Mouse (Mus musculus): ENCODE data around the gene Me3. TPM values are rescaled to one million over a fixed set of nuclear protein-coding genes. Genes with fewer than 3 reads are reported as not detected.
"Not testable (repeated sequence)": the region's sequence is repeated elsewhere in the genome, so short reads cannot be mapped to it uniquely, and the experiment has no call there.

Me3 gene
- total RNA-seq, 1 experiment from 2014 or later: 36.0 TPM

DNA sequence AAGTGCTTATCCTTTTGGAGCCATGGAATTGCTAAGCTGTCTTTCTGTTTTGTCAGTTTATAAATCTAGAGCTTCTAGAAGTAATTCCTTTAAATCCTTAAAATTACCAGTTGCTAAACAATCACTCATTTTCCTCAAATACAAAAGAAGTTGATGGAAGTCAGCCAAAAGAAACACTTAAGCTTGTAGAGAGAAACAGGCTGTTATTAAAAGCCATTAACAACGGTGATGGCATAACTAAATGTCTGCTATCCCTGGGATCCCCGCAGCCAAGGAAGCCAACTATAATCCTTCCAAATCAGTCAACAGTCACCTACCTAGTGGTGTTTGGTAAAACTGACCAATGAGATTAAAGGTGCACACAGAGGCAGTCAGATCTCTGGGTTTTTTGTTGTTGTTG lies 98.3 kb downstream of the Me3 start:
- DNase-seq: no peak

DNA sequence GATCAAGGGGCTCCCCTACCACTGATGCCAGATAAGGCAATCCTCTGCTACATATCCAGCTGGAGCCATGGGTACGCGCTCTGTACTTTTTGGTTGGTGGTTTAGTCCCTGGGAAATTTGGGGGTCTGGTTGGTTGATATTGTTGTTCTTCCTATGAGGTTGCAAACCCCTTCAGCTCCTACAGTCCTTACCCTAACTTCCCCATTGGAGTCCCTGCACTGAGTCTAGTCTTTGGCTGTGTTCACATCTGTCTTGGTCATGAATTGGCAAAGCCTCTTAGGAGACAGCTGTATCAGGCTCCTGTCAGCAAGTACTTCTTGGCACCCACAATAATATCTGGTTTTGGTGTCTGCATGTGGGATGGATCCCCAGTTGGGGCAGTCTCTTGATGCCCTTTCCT lies 98.9 kb downstream of the Me3 start:
- not testable (repeated sequence) for DNase-seq

- peak; percentile 54 for DNase-seq
Observed at GRCm38 (mm10) chr7:89748415-89748814, 116.2 kb downstream of the Me3 start.

GRCm38 (mm10) chr7:89749183-89749582 lies 117.0 kb downstream of the Me3 start:
- DNase-seq: no peak

GRCm38 (mm10) chr7:89766678-89767508 lies 134.7 kb downstream of the Me3 start:
- DNase-seq: no peak

GRCm38 (mm10) chr7:89769106-89769896 lies 137.1 kb downstream of the Me3 start:
- DNase-seq: no peak

DNA sequence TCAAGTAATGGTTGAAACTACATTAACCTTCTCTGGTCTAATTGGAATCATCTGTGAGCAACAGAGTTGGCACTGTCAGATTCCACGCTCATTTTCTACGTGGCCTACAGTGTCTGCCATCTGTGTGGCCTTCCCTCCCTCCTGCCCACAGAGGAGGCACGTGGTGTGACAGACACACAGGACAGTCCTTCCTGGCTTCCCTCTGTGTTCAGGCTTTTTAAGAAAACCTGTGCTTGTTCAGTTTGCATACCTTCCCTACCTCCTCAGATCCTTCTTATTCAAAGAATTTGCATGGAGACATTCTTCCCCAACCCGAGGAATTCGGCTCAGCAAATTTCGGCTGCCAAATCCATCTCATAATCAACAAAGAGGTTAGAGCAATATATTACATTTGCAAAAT lies 137.8 kb downstream of the Me3 start:
- DNase-seq: no peak

GRCm38 (mm10) chr7:89772906-89773305 lies 140.7 kb downstream of the Me3 start:
- DNase-seq: no peak

DNA sequence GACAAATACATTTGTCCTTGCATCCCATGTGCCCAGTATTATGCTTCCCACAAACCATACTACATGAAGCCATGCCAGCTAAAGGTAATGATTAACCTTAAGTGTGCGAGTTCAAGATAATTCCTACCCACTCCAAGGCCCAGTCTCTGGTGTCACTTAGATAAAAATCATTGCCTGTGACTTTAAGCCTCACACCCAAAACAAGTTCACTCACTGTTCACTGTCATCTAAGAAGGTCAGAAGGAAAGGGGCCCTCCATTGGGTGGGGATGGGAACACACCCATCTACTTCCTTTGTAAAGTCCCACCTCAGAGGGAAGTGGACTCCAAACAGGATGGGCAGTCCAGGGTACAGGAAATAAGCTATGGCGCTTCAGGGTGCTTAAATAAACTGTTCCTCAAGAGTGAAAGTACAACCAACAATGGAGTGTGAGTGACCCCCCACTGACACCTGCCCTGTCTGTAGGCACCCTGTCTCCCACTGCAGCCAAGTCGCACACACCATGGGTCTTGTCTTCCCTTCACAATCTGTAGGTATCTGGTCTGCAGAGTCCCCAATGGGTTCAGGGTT lies 141.2 kb downstream of the Me3 start:
- DNase-seq: peak; percentile 12

DNA sequence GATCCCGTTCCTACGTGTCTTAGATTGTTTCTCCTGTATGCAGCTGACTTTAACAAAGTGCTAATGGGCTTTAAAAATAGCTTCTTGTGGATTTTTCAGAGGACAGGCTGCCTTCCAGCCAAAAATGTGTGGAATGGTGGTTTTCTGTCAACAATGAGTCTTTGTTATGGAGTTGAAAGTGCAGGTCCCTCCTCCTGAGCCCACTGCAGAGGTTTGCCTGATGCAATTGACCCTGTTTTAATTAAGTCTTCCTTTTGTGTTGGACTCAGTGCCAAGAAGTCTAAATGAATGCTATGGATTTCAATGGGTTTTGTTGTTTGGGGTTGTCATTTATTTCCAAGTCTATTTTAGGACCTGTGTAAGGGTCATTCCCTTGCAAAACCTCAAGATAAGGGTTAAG lies 141.7 kb downstream of the Me3 start:
- DNase-seq: no peak

DNA sequence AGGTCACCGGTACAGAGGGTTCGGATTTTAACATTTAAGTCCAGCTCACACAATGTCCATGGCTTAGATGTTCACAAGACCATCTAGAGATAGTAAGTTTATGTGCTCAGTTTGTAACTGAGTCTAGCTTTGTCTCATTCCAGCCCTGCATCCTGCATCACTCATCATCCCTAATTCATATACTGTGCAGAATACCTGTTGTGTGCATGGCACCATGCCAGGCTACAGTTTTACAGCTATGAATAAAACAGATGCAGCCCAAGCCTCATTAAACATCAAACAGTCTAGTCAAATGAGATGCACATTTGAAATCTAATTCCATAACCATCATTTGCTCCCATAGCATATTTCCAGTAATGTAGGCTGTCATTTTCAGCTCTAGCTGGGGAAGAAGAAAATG lies 143.7 kb downstream of the Me3 start:
- no peak for DNase-seq

GRCm38 (mm10) chr7:89781391-89781790 lies 149.2 kb downstream of the Me3 start:
- no peak for DNase-seq

DNA sequence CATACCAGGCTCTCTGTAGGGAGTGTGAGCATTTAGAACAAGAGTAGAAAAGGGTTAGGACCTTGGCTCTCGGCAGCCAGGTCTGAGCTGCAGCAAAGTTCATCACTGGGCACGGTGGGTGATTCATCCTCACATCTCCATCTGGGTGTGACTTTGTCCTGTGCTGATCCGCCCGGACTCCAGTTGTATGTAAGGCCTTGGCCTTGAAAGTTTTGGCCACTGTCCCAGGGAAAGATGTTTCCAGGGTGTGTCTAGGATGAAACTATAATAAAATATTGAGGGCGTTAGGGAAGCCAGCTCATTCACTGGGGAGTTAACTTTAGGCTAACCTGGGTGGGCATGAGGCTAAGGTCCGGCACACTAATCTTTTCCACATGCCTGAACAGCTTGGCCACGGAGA lies 155.5 kb downstream of the Me3 start:
- DNase-seq: peak; percentile 75

DNA sequence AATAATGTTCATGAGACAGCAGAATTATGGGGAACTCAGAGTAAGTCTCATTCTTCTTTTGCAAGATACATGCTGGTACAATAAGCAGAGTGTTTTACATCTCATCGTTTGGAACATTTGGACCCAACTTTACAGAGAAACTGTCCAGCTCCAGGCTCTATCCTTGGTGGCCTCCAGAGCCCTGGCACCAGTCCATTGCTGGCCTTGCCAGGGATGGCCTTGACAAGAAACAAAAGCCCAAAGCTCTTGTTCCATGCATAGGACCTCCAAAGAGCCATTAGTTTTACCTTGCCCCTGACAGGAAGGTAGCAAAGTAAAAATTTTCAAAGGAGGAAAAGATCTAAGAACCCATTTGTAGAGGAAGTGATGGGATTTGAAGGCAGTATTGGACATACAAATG lies 160.4 kb downstream of the Me3 start:
- peak; percentile 69 for DNase-seq

GRCm38 (mm10) chr7:89795366-89795765 lies 163.2 kb downstream of the Me3 start:
- DNase-seq: no peak

DNA sequence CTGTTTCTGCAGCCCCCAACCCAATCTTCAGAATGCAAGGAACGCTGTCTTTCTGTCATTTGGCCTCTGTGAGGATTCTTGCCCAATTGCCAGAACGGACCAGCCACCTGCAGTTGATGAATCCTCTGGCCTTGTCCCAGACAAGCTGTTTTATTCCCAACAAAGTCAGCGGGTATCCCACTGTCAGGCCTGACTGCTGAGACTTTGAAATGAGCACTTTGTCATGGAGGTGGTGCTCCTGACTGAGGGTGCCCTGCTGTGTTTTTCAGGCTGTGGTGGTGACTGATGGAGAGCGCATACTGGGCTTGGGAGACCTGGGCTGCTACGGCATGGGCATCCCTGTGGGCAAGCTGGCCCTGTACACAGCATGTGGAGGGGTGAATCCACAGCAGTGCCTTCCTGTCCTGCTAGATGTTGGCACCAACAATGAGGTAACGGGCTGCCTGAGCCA lies 164.2 kb downstream of the Me3 start:
- no peak for DNase-seq

GRCm38 (mm10) chr7:89798358-89799020 lies 166.3 kb downstream of the Me3 start:
- DNase-seq: no peak

DNA sequence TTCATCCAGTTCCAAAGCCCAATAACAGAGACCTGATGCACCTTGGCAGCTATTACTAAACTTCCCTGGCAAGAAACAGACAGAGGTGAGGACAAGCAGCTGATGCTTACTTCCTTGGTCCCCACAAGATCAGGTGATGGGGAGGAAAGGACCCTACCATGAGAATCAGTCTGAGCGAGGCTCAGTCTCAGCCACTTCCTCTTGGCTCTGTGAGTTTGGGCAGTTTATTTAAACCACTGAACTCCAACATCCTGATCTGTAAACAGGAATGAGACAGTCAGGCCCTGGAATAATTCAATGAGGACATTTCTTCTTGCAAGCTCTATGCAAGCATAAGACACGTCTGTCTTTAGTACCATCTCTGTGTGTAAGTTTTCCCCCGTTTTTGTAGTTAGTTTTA lies 170.3 kb downstream of the Me3 start:
- DNase-seq: no peak

GRCm38 (mm10) chr7:89803966-89804365 lies 171.8 kb downstream of the Me3 start:
- DNase-seq: no peak

DNA sequence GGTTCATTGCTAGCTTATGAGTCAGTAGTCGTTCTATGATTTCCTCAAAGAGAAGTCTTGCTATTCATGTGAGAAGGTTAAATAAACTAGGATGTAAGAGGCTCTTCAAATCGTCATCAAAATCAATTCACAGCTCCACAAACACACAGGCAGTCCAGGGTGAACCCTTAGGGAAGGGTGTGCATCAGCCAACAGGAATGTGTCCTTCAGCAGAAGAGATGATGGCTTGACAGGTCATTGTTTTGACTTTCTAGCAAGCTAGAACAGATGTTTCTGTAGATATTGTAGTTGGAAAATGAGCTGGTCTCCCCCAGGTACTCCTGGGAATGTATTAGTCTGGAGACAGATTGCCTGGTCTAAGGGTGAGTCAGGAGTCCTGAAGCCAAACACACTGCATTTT lies 177.2 kb downstream of the Me3 start:
- no peak for DNase-seq

GRCm38 (mm10) chr7:89828436-89829065 lies 196.4 kb downstream of the Me3 start:
- DNase-seq: no peak

- peak; percentile 43 for DNase-seq
Observed at GRCm38 (mm10) chr7:89829201-89829600, 197.0 kb downstream of the Me3 start.
